Mouse (Mus musculus): Measurements from ENCODE around the gene Rgs3. TPM values are rescaled to one million over a fixed set of nuclear protein-coding genes. Genes with fewer than 3 reads are reported as not detected.
A peak's percentile ranks its signal among the peaks of the same experiment; 100 is the strongest.

The Rgs3 gene
- total and polyA plus RNA-seq, 2 experiments, result 9.6 to 13.0 TPM

- 87% methylated on average over 11 of the region's 11 CpGs for WGBS
- TF ChIP-seq POLR2A (IDR thresholded peaks at IDR 0.05; ENCODE audit: extremely low read depth, insufficient read depth, low read length) (no peak), CTCF (IDR thresholded peaks at IDR 0.05; ENCODE audit: low read depth, low read length) (no peak)
- Histone ChIP-seq H3K4me3 (ENCODE audit: insufficient read depth, low read depth, low read length) (no peak overlapping the region), H3K9ac (ENCODE audit: low read depth, low read length) (no peak overlapping the region), H3K36me3 (ENCODE audit: control insufficient read depth, insufficient read depth, low read length) (no peaks in the 10 kb centered on the region), H3K27ac (replicated peaks; ENCODE audit: insufficient read depth, low read depth, low read length) (peak overlapping the region; percentile 20), H3K79me2 (ENCODE audit: control insufficient read depth, insufficient read depth, low read length) (no peaks in the 10 kb centered on the region), H3K4me1 (ENCODE audit: control insufficient read depth, insufficient read depth, low read length) (peaks cover 5% of the 10 kb centered on the region; the same call in 1 of the 2 replicates), H3K27me3 (ENCODE audit: control insufficient read depth, insufficient read depth, low read length) (no peaks in the 10 kb centered on the region)
- DNase-seq (ENCODE audit: extremely low read depth, low read depth, low spot score), result no peak
Observed at GRCm38 (mm10) chr4:62694703-62695439, 135.2 kb downstream of the Rgs3 start.

DNA sequence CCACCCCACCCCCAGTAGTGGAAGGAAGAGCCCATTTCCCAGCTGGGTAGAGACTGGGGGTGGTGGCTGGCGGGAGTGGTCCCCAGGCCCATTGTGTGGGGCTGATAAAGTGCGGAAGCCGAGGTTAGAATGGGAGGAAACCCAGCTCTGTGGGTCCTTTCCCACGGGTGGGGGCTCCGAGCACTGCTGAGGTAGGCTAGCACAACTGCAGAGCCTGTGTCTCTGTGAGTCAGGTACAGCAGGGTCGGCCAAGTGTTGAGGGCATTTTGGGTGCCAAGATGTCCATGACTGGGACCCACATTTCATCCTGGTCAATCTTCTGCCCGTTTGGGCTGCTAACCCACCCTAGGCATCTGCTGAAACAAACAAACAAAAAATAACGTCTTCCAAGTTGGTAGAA, 135.9 kb downstream of the Rgs3 start:
- DNase-seq (ENCODE audit: extremely low read depth, low read depth, low spot score), result no peak
- H3K27ac ChIP-seq (replicated peaks; ENCODE audit: insufficient read depth, low read depth, low read length), result peak overlapping the region; percentile 52
- WGBS, result 67% methylated on average over 8 of the region's 8 CpGs
- H3K9ac ChIP-seq (ENCODE audit: low read depth, low read length), result no peak overlapping the region
- TF ChIP-seq POLR2A (IDR thresholded peaks at IDR 0.05; ENCODE audit: extremely low read depth, insufficient read depth, low read length), result no peak
- TF ChIP-seq CTCF (IDR thresholded peaks at IDR 0.05; ENCODE audit: low read depth, low read length), result no peak
- H3K36me3 ChIP-seq (ENCODE audit: control insufficient read depth, insufficient read depth, low read length), result no peaks in the 10 kb centered on the region
- H3K4me1 ChIP-seq (ENCODE audit: control insufficient read depth, insufficient read depth, low read length), result peaks cover 5% of the 10 kb centered on the region; the same call in 1 of the 2 replicates
- H3K79me2 ChIP-seq (ENCODE audit: control insufficient read depth, insufficient read depth, low read length), result peaks cover 3% of the 10 kb centered on the region; the same call in 1 of the 2 replicates
- H3K4me3 ChIP-seq (ENCODE audit: insufficient read depth, low read depth, low read length), result no peak overlapping the region
- H3K27me3 ChIP-seq (ENCODE audit: control insufficient read depth, insufficient read depth, low read length), result no peaks in the 10 kb centered on the region

DNA sequence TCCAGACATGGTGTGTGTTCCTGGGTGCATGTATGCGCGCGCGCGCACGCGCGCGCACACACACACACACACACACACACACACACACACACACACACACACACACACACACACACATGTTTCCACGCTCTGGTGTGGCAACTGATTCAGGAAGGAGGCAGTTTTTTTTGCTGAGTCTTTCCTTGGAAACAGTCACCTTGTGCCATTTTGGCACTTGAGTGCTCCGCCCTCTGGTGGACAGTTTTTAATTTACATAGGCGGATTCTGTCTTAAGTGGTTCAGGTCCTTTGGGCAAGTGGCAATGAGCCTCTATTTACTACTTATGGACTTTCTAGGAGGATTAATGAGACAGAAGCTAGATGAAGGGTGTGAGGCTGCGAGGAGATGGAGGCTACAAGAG, 136.3 kb downstream of the Rgs3 start:
- Histone ChIP-seq H3K79me2 (ENCODE audit: control insufficient read depth, insufficient read depth, low read length) (peaks cover 3% of the 10 kb centered on the region; the same call in 1 of the 2 replicates), H3K4me1 (ENCODE audit: control insufficient read depth, insufficient read depth, low read length) (peaks cover 5% of the 10 kb centered on the region; the same call in 1 of the 2 replicates), H3K9ac (ENCODE audit: low read depth, low read length) (no peak overlapping the region), H3K27me3 (ENCODE audit: control insufficient read depth, insufficient read depth, low read length) (no peaks in the 10 kb centered on the region), H3K27ac (replicated peaks; ENCODE audit: insufficient read depth, low read depth, low read length) (peak overlapping the region; percentile 52; the same call in 1 of the 2 replicates), H3K36me3 (ENCODE audit: control insufficient read depth, insufficient read depth, low read length) (no peaks in the 10 kb centered on the region), H3K4me3 (ENCODE audit: insufficient read depth, low read depth, low read length) (no peak overlapping the region)
- WGBS, result 72% methylated on average over 13 of the region's 13 CpGs
- TF ChIP-seq CTCF (IDR thresholded peaks at IDR 0.05; ENCODE audit: low read depth, low read length), result no peak
- TF ChIP-seq POLR2A (IDR thresholded peaks at IDR 0.05; ENCODE audit: extremely low read depth, insufficient read depth, low read length), result no peak
- peak; percentile 58 for DNase-seq (ENCODE audit: extremely low read depth, low read depth, low spot score)

- Histone ChIP-seq H3K9ac (ENCODE audit: low read depth, low read length) (no peak overlapping the region), H3K36me3 (ENCODE audit: control insufficient read depth, insufficient read depth, low read length) (peaks cover 8% of the 10 kb centered on the region), H3K4me1 (ENCODE audit: control insufficient read depth, insufficient read depth, low read length) (peaks cover 8% of the 10 kb centered on the region; the same call in 1 of the 2 replicates), H3K4me3 (ENCODE audit: insufficient read depth, low read depth, low read length) (no peak overlapping the region), H3K27ac (replicated peaks; ENCODE audit: insufficient read depth, low read depth, low read length) (peak overlapping the region; percentile 14), H3K79me2 (ENCODE audit: control insufficient read depth, insufficient read depth, low read length) (peaks cover 3% of the 10 kb centered on the region; the same call in 1 of the 2 replicates), H3K27me3 (ENCODE audit: control insufficient read depth, insufficient read depth, low read length) (no peaks in the 10 kb centered on the region)
- WGBS, result 54% methylated on average over 7 of the region's 7 CpGs
- no peak for DNase-seq (ENCODE audit: extremely low read depth, low read depth, low spot score)
- TF ChIP-seq CTCF (IDR thresholded peaks at IDR 0.05; ENCODE audit: low read depth, low read length) (no peak), POLR2A (IDR thresholded peaks at IDR 0.05; ENCODE audit: extremely low read depth, insufficient read depth, low read length) (no peak)
Observed at GRCm38 (mm10) chr4:62696699-62697404, 137.2 kb downstream of the Rgs3 start.

GRCm38 (mm10) chr4:62697469-62697868, 137.8 kb downstream of the Rgs3 start:
- peak overlapping the region; percentile 14; the same call in 1 of the 2 replicates for H3K27ac ChIP-seq (replicated peaks; ENCODE audit: insufficient read depth, low read depth, low read length)
- TF ChIP-seq POLR2A (IDR thresholded peaks at IDR 0.05; ENCODE audit: extremely low read depth, insufficient read depth, low read length), result no peak
- TF ChIP-seq CTCF (IDR thresholded peaks at IDR 0.05; ENCODE audit: low read depth, low read length), result peak; percentile 92
- H3K4me1 ChIP-seq (ENCODE audit: control insufficient read depth, insufficient read depth, low read length), result peaks cover 8% of the 10 kb centered on the region; the same call in 1 of the 2 replicates
- peaks cover 8% of the 10 kb centered on the region for H3K36me3 ChIP-seq (ENCODE audit: control insufficient read depth, insufficient read depth, low read length)
- peaks cover 3% of the 10 kb centered on the region; the same call in 1 of the 2 replicates for H3K79me2 ChIP-seq (ENCODE audit: control insufficient read depth, insufficient read depth, low read length)
- no peaks in the 10 kb centered on the region for H3K27me3 ChIP-seq (ENCODE audit: control insufficient read depth, insufficient read depth, low read length)
- H3K9ac ChIP-seq (ENCODE audit: low read depth, low read length), result no peak overlapping the region
- H3K4me3 ChIP-seq (ENCODE audit: insufficient read depth, low read depth, low read length), result no peak overlapping the region
- DNase-seq (ENCODE audit: extremely low read depth, low read depth, low spot score), result peak; percentile 74
- WGBS, result 48% methylated on average over 2 of the region's 2 CpGs
